Mouse (Mus musculus) C2C12 (cell line): ENCODE measurements at regions not wholly inside any gene's neighbourhood (a gene's known extent, or its start where the extent isn't known, plus 50 kb on each side); places are given as distances from the start of the nearest gene placed in this dataset.

Experiments used
- CEBPB ChIP-seq: IDR thresholded peaks from one replicate; pipeline ENCODE4 v1.6.1; 2011; ENCODE audit warnings: low read depth, mild to moderate bottlenecking, control low read depth, moderate library complexity
- CTCF ChIP-seq: IDR thresholded peaks from one replicate; pipeline ENCODE4 v1.5.1; 2011; ENCODE audit not compliant: control insufficient read depth, insufficient read depth, insufficient read length
- FOSL1 ChIP-seq: IDR thresholded peaks from one replicate; pipeline ENCODE4 v1.8.0; 2011; ENCODE audit warnings: mild to moderate bottlenecking, low read length; ENCODE audit not compliant: poor library complexity, insufficient read depth, severe bottlenecking
- MAX ChIP-seq: IDR thresholded peaks from one replicate; pipeline ENCODE4 v1.6.1; 2011; ENCODE audit warnings: mild to moderate bottlenecking, control low read depth
- MYOD1 ChIP-seq: IDR thresholded peaks from one replicate; pipeline ENCODE4 v1.6.1; 2011; ENCODE audit warnings: low read depth; ENCODE audit not compliant: control insufficient read depth, insufficient read length
- MYOG ChIP-seq: IDR thresholded peaks from one replicate; pipeline ENCODE4 v1.6.1; 2011; ENCODE audit not compliant: control insufficient read depth, insufficient read length; ENCODE audit errors: extremely low read depth
- USF1 ChIP-seq: IDR thresholded peaks from one replicate; pipeline ENCODE4 v1.6.1; 2011; ENCODE audit warnings: low read depth, mild to moderate bottlenecking, control low read depth, moderate library complexity

- TF ChIP-seq MAX: no peak
- no peak for TF ChIP-seq CTCF
- TF ChIP-seq USF1: no peak
- no peak for TF ChIP-seq MYOD1
- TF ChIP-seq MYOG: no peak
- no peak for TF ChIP-seq FOSL1
- TF ChIP-seq CEBPB: no peak
Observed at GRCm38 (mm10) chr12:13125054-13125453, 124.0 kb downstream of the Ddx1 start.
